Mouse (Mus musculus): ENCODE results near the gene Epb41l1.

GRCm38 (mm10) chr2:156402036-156402435, 18.7 kb upstream of the Epb41l1 start:
- TF ChIP-seq CTCF (IDR thresholded peaks at IDR 0.05; ENCODE audit: extremely low read depth, insufficient read length, insufficient replicate concordance, low read depth, low read length) (no peak), POLR2A (IDR thresholded peaks at IDR 0.05; ENCODE audit: low read depth, low read length) (no peak)

Data from small intestine, adult 2 months (tissue).